Mouse (Mus musculus): ENCODE measurements around the gene Nrp2. TPM values are rescaled to one million over a fixed set of nuclear protein-coding genes. Genes with fewer than 3 reads are reported as not detected.
A peak's percentile ranks its signal among the peaks of the same experiment; 100 is the strongest.

Gene Nrp2
- polyA plus RNA-seq, 1 experiment from 2014 or later: 31.1 TPM

- no peak overlapping the region for H3K9ac ChIP-seq
- no peaks in the 10 kb centered on the region for H3K9me3 ChIP-seq
- no peaks in the 10 kb centered on the region for H3K4me1 ChIP-seq (replicated peaks)
- H3K27me3 ChIP-seq (replicated peaks): no peaks in the 10 kb centered on the region
- 90% methylated on average over 4 of the region's 4 CpGs for WGBS
- H3K27ac ChIP-seq: no peak overlapping the region
- no peak for ATAC-seq
- no peak overlapping the region for H3K4me3 ChIP-seq (replicated peaks)
- no peak overlapping the region for H3K4me2 ChIP-seq (replicated peaks)
- H3K36me3 ChIP-seq: no peaks in the 10 kb centered on the region
Measured at GRCm38 (mm10) chr1:62843215-62843614, 140.1 kb downstream of the Nrp2 start.

- no peak overlapping the region for H3K9ac ChIP-seq
- H3K27me3 ChIP-seq (replicated peaks): no peaks in the 10 kb centered on the region
- no peaks in the 10 kb centered on the region for H3K36me3 ChIP-seq
- H3K4me3 ChIP-seq (replicated peaks): no peak overlapping the region
- no peak for ATAC-seq
- H3K4me2 ChIP-seq (replicated peaks): no peak overlapping the region
- no peak overlapping the region for H3K27ac ChIP-seq
- H3K9me3 ChIP-seq: no peaks in the 10 kb centered on the region
- whole genome bisulfite sequencing: 36% methylated on average over 8 of the region's 8 CpGs
- H3K4me1 ChIP-seq (replicated peaks): no peaks in the 10 kb centered on the region; the same call in 1 of the 2 replicates
Measured at GRCm38 (mm10) chr1:62850990-62851940, 148.2 kb downstream of the Nrp2 start.

GRCm38 (mm10) chr1:62853362-62853761 is 150.3 kb downstream of the Nrp2 start:
- Histone ChIP-seq H3K9me3 (no peaks in the 10 kb centered on the region), H3K36me3 (no peaks in the 10 kb centered on the region), H3K9ac (no peak overlapping the region), H3K27me3 (replicated peaks) (no peaks in the 10 kb centered on the region), H3K4me3 (replicated peaks) (no peak overlapping the region), H3K4me1 (replicated peaks) (no peaks in the 10 kb centered on the region; the same call in 1 of the 2 replicates), H3K27ac (no peak overlapping the region), H3K4me2 (replicated peaks) (no peak overlapping the region)
- ATAC-seq: no peak
- 58% methylated on average over 9 of the region's 9 CpGs for WGBS

GRCm38 (mm10) chr1:62853996-62854395 is 150.9 kb downstream of the Nrp2 start:
- H3K4me1 ChIP-seq (replicated peaks): no peaks in the 10 kb centered on the region; the same call in 1 of the 2 replicates
- no peak overlapping the region for H3K9ac ChIP-seq
- ATAC-seq: peak; percentile 56
- no peak overlapping the region for H3K27ac ChIP-seq
- no peak overlapping the region for H3K4me3 ChIP-seq (replicated peaks)
- 47% methylated on average over 4 of the region's 4 CpGs for WGBS
- H3K27me3 ChIP-seq (replicated peaks): no peaks in the 10 kb centered on the region
- no peaks in the 10 kb centered on the region for H3K9me3 ChIP-seq
- H3K4me2 ChIP-seq (replicated peaks): no peak overlapping the region
- H3K36me3 ChIP-seq: no peaks in the 10 kb centered on the region

- no peak for ATAC-seq
- Histone ChIP-seq H3K27me3 (replicated peaks) (no peaks in the 10 kb centered on the region), H3K9me3 (no peaks in the 10 kb centered on the region), H3K9ac (no peak overlapping the region), H3K4me2 (replicated peaks) (no peak overlapping the region), H3K27ac (no peak overlapping the region), H3K36me3 (no peaks in the 10 kb centered on the region), H3K4me1 (replicated peaks) (peaks cover 3% of the 10 kb centered on the region; the same call in 1 of the 2 replicates), H3K4me3 (replicated peaks) (no peak overlapping the region)
- 31% methylated on average over 2 of the region's 2 CpGs for WGBS
Measured at GRCm38 (mm10) chr1:62859098-62859497, 156.0 kb downstream of the Nrp2 start.

- Histone ChIP-seq H3K27ac (no peak overlapping the region), H3K4me3 (replicated peaks) (no peak overlapping the region), H3K27me3 (replicated peaks) (no peaks in the 10 kb centered on the region), H3K4me2 (replicated peaks) (no peak overlapping the region), H3K4me1 (replicated peaks) (peaks cover 3% of the 10 kb centered on the region; the same call in 1 of the 2 replicates), H3K9me3 (no peaks in the 10 kb centered on the region), H3K9ac (no peak overlapping the region), H3K36me3 (no peaks in the 10 kb centered on the region)
- 52% methylated on average over 9 of the region's 9 CpGs for WGBS
- no peak for ATAC-seq
Measured at GRCm38 (mm10) chr1:62859556-62860300, 156.6 kb downstream of the Nrp2 start.

DNA sequence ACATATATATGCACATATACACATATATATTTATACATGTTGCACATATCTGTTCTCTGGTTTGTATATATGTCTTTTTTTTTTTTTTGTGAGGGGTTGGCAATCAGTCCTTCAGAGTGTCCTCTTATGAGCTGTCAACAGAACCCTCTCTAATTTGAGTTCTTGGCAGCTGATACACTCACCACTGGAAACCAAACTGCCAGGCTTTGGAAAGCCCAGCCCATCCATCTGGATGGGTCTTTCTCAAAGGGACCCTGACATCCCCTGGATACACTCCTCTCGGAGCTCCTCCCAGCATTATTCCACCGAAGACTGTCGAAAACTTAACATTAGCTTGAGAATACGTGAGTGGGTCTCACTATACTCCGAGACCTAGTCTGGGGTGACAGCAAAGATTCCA is 157.2 kb downstream of the Nrp2 start:
- no peaks in the 10 kb centered on the region for H3K9me3 ChIP-seq
- WGBS: 52% methylated on average over 5 of the region's 5 CpGs
- no peak overlapping the region for H3K4me3 ChIP-seq (replicated peaks)
- H3K9ac ChIP-seq: no peak overlapping the region
- no peaks in the 10 kb centered on the region for H3K36me3 ChIP-seq
- no peak for ATAC-seq
- no peak overlapping the region for H3K4me2 ChIP-seq (replicated peaks)
- no peak overlapping the region for H3K27ac ChIP-seq
- peaks cover 3% of the 10 kb centered on the region; the same call in 1 of the 2 replicates for H3K4me1 ChIP-seq (replicated peaks)
- no peaks in the 10 kb centered on the region for H3K27me3 ChIP-seq (replicated peaks)

GRCm38 (mm10) chr1:62860788-62861187 is 157.7 kb downstream of the Nrp2 start:
- Histone ChIP-seq H3K4me3 (replicated peaks) (no peak overlapping the region), H3K9me3 (no peaks in the 10 kb centered on the region), H3K36me3 (no peaks in the 10 kb centered on the region), H3K9ac (no peak overlapping the region), H3K4me1 (replicated peaks) (peaks cover 3% of the 10 kb centered on the region; the same call in 1 of the 2 replicates), H3K27ac (no peak overlapping the region), H3K27me3 (replicated peaks) (no peaks in the 10 kb centered on the region), H3K4me2 (replicated peaks) (no peak overlapping the region)
- 13% methylated on average over 5 of the region's 5 CpGs for WGBS
- no peak for ATAC-seq
